Mouse (Mus musculus) hindbrain, postnatal 0 days (tissue): ENCODE results near the gene Hddc3. TPM values are rescaled to one million over a fixed set of nuclear protein-coding genes. Genes with fewer than 3 reads are reported as not detected.

Experiments used
- ATAC-seq: fragments of 200-750 bp; cut with Nextera tagmentation; 2 replicates; pipeline ENCODE4 v1.8.0; 2017; ENCODE audit warnings: mild to moderate bottlenecking, moderate TSS enrichment, moderate library complexity
- DNase-seq: peaks from one replicate; pipeline ENCODE4 v3.0.0-alpha.2; 2015; ENCODE audit warnings: low spot score
- H3K27ac ChIP-seq: fragments of 300-500 bp; sonication (generic); 2 replicates; pipeline ENCODE4 v1.5.1; 2014; ENCODE audit warnings: mild to moderate bottlenecking
- H3K27me3 ChIP-seq: fragments of 300-500 bp; sonication (generic); 2 replicates; pipeline ENCODE4 v1.6.1; 2014; ENCODE audit warnings: low read length, mixed read lengths; ENCODE audit not compliant: insufficient read depth
- H3K36me3 ChIP-seq: fragments of 300-500 bp; sonication (generic); 2 replicates; pipeline ENCODE4 v1.6.1; 2014; ENCODE audit warnings: low read length, mixed read lengths; ENCODE audit not compliant: insufficient read depth
- H3K4me1 ChIP-seq: fragments of 300-500 bp; sonication (generic); 2 replicates; pipeline ENCODE4 v1.6.1; 2014; ENCODE audit warnings: antibody characterized with exemption, low read length, mixed read lengths; ENCODE audit not compliant: insufficient read depth
- H3K4me2 ChIP-seq: fragments of 300-500 bp; sonication (generic); 2 replicates; pipeline ENCODE4 v1.6.1; 2014; ENCODE audit warnings: low read depth, mild to moderate bottlenecking, low read length, moderate library complexity, mixed read lengths
- H3K4me3 ChIP-seq: fragments of 300-500 bp; sonication (generic); 2 replicates; pipeline ENCODE4 v1.5.1; 2014; ENCODE audit warnings: low read length
- H3K9ac ChIP-seq: fragments of 300-500 bp; sonication (generic); replicated peaks from 2 replicates; pipeline ENCODE4 v1.6.1; 2014; ENCODE audit warnings: mild to moderate bottlenecking, low read length, moderate library complexity, mixed read lengths
- H3K9me3 ChIP-seq: fragments of 300-500 bp; sonication (generic); 2 replicates; pipeline ENCODE4 v1.6.1; 2016; ENCODE audit warnings: low read length, mixed read lengths
- CTCF ChIP-seq: IDR thresholded peaks from 2 replicates; pipeline ENCODE4 v1.5.1; 2016; ENCODE audit warnings: antibody characterized with exemption, control low read depth, low read depth
- WGBS: fragments of 180-500 bp; shearing (Covaris S2); extraction: QIAGEN DNeasy Blood & Tissue Kit; methylation state at CpG from one replicate; pipeline ENCODE4 v1.1.7; 2014; 5-methylcytosine and 5-hydroxymethylcytosine counted together
- polyA plus RNA-seq: library from polyadenylated mRNA; unstranded; fragments of >200 nt; fragmentation: Nextera tagmentation; extraction: Ambion mirVana; gene quantifications from 2 replicates; pipeline ENCODE4 v1.2.1, GENCODE M21; 2015
- total RNA-seq: library from RNA; depleted of rRNA; stranded (reverse); fragments of >200 nt; gene quantifications from 2 replicates; pipeline ENCODE4 v1.2.3, GENCODE M21; 2014

The Hddc3 gene
- total and polyA plus RNA-seq, 2 experiments from 2014 or later: 15.5 to 32.2 TPM

DNA sequence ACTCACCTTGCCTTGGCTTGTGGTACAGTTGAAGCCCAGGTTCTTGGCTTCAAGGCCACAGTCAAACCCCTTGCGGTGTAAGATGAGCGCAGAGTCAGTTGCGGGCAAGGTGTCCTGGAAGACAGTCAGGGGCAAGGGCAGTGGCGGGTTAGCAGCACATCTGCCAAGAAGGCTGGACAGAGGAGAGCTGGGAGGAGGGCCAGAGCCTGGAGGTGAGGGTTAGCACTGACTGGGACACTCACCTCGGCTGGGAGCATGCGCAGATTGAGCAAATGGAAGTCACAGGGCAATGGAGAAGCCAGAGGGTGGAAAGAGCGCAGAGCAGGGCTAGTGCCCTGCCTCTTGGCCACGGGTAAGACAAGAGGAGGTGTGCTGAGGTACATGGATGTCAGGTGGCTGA lies 10.0 kb downstream of the Hddc3 start:
- no peaks in the 10 kb centered on the region for H3K4me1 ChIP-seq
- H3K4me2 ChIP-seq: no peak overlapping the region
- ATAC-seq: no peak
- DNase-seq: no peak
- no peaks in the 10 kb centered on the region for H3K9me3 ChIP-seq
- TF ChIP-seq CTCF: no peak
- H3K27me3 ChIP-seq: no peaks in the 10 kb centered on the region
- 94% methylated on average over 8 of the region's 8 CpGs for WGBS
- no peak overlapping the region for H3K9ac ChIP-seq
- peaks cover 42% of the 10 kb centered on the region for H3K36me3 ChIP-seq
- H3K27ac ChIP-seq: no peak overlapping the region
- H3K4me3 ChIP-seq: no peak overlapping the region

GRCm38 (mm10) chr7:80356351-80356750 lies 13.4 kb downstream of the Hddc3 start:
- DNase-seq: no peak
- Histone ChIP-seq H3K36me3 (peaks cover 56% of the 10 kb centered on the region), H3K4me1 (no peaks in the 10 kb centered on the region), H3K4me3 (no peak overlapping the region), H3K27ac (no peak overlapping the region; the same call in 1 of the 2 replicates), H3K9me3 (no peaks in the 10 kb centered on the region), H3K27me3 (no peaks in the 10 kb centered on the region), H3K4me2 (no peak overlapping the region), H3K9ac (no peak overlapping the region)
- 87% methylated on average over 13 of the region's 13 CpGs for WGBS
- no peak for ATAC-seq
- TF ChIP-seq CTCF: no peak

DNA sequence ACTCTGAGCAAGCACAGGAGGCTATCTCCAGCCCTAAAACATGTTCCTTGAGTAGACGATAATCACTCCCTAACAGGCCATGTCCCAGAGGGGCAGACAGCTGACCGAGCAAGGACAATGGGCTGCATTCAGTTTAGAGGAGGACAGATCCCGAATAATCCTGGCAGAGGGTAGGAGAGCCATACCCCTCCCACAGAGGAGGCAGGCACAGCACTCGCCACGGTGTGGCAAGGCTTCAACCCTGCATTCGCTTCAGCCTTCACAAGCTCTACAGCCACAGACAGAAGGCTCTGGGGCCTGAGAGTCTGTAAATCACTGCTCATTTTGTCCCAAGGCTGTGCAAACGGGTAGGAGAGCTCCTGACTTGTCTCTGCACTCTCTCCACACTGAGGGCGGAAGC lies 14.3 kb downstream of the Hddc3 start:
- no peaks in the 10 kb centered on the region for H3K9me3 ChIP-seq
- TF ChIP-seq CTCF: peak; percentile 17; the same call in 1 of the 2 replicates
- H3K27ac ChIP-seq: peak overlapping the region; percentile 49; the same call in 1 of the 2 replicates
- DNase-seq (peak; percentile 68), ATAC-seq (peak; percentile 87)
- no peaks in the 10 kb centered on the region for H3K4me1 ChIP-seq
- WGBS: 24% methylated on average over 8 of the region's 8 CpGs
- H3K4me2 ChIP-seq: no peak overlapping the region
- no peak overlapping the region for H3K9ac ChIP-seq
- H3K27me3 ChIP-seq: no peaks in the 10 kb centered on the region
- no peak overlapping the region for H3K4me3 ChIP-seq
- peaks cover 53% of the 10 kb centered on the region for H3K36me3 ChIP-seq

DNA sequence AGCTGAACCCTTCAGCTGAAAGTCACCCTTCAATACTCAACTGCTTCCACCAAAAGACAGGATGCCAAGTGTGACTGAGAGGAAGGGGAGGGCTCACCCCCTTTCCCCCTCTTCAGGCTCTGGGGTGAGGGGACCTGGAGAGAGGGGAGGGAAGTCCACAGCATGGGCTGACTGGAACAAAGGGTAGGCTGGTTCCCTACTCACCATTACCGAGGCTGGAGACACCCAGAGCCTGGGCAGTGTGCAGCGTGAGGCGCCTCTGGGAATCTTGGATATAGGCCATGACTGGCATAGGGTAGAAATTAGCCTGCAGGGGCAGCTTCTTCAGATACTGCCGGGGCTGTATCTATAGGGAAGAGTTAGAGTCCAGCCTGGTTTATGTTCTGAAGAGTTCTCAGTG lies 15.1 kb downstream of the Hddc3 start:
- Histone ChIP-seq H3K27ac (no peak overlapping the region), H3K36me3 (peaks cover 52% of the 10 kb centered on the region)
- WGBS: 37% methylated on average over 4 of the region's 4 CpGs

DNA sequence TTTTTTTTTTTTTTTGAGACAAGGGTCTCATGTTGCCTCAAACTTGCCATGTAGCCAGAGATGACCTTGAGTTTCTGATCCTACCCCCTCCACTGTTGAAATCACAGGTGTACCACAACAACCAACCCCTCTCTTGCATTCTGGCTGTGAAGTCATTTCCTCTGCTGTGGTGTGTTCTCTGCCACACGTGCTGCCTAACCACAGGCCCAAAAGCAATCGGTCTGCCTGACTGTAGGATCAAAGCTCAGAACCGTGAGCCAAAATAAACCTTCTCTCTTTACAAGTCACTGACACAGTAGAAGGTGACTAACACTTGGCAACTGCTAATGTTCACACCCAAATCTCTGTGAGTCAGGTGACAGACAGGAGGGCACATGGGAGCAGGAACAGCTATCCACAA lies 17.5 kb downstream of the Hddc3 start:
- 70% methylated on average over 3 of the region's 3 CpGs for WGBS
- no peaks in the 10 kb centered on the region for H3K4me1 ChIP-seq
- no peaks in the 10 kb centered on the region for H3K27me3 ChIP-seq
- H3K36me3 ChIP-seq: peaks cover 56% of the 10 kb centered on the region
- H3K9me3 ChIP-seq: no peaks in the 10 kb centered on the region
- no peak overlapping the region for H3K4me3 ChIP-seq
- H3K9ac ChIP-seq: no peak overlapping the region
- DNase-seq (no peak), ATAC-seq (no peak)
- no peak for TF ChIP-seq CTCF
- H3K4me2 ChIP-seq: no peak overlapping the region
- no peak overlapping the region for H3K27ac ChIP-seq

More for the DNA sequence above, 15.1 kb downstream of the Hddc3 start:
- Histone ChIP-seq H3K4me1 (no peaks in the 10 kb centered on the region), H3K27me3 (no peaks in the 10 kb centered on the region), H3K4me3 (no peak overlapping the region), H3K4me2 (no peak overlapping the region), H3K9ac (no peak overlapping the region), H3K9me3 (no peaks in the 10 kb centered on the region)
- TF ChIP-seq CTCF: no peak
- DNase-seq (no peak), ATAC-seq (no peak)

DNA sequence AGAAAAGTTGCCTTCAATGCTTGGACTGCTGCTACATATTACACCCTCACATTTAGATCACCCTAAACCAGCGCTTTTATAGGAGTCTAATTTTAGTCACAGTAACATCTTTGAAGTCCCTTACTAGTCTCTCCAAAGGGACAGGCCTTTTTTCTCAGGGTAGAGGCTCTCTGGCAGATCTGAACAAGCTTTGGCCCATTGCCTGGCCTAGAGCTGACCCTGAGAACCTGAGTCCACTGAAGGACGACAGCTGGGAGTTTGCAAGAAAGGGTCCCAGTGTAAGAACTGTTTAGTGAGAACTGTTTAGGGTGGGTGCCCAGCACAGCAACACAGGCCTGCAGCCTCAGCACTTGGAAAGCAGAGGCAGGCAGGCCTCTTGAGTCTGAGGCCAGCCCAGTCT lies 22.9 kb downstream of the Hddc3 start:
- H3K27ac ChIP-seq: no peak overlapping the region
- H3K9me3 ChIP-seq: no peaks in the 10 kb centered on the region
- H3K4me3 ChIP-seq: no peak overlapping the region
- DNase-seq (no peak), ATAC-seq (no peak)
- WGBS: 59% methylated on average over 2 of the region's 2 CpGs
- H3K27me3 ChIP-seq: no peaks in the 10 kb centered on the region
- H3K4me1 ChIP-seq: peaks cover 9% of the 10 kb centered on the region
- no peak overlapping the region for H3K4me2 ChIP-seq
- no peak overlapping the region for H3K9ac ChIP-seq
- H3K36me3 ChIP-seq: peaks cover 40% of the 10 kb centered on the region
- TF ChIP-seq CTCF: no peak

- Histone ChIP-seq H3K4me2 (no peak overlapping the region), H3K4me3 (no peak overlapping the region), H3K36me3 (peaks cover 35% of the 10 kb centered on the region), H3K9ac (no peak overlapping the region), H3K9me3 (no peaks in the 10 kb centered on the region), H3K27ac (no peak overlapping the region), H3K4me1 (peaks cover 9% of the 10 kb centered on the region), H3K27me3 (no peaks in the 10 kb centered on the region)
- ATAC-seq (no peak), DNase-seq (no peak)
- no peak for TF ChIP-seq CTCF
- 99% methylated on average over 7 of the region's 7 CpGs for WGBS
These were observed 24.3 kb downstream of the Hddc3 start for GRCm38 (mm10) chr7:80367232-80367631.
